Mouse (Mus musculus) left cerebral cortex, postnatal 25 days (tissue): ENCODE measurements around the gene Gm826. TPM values are rescaled to one million over a fixed set of nuclear protein-coding genes. Genes with fewer than 3 reads are reported as not detected.
A peak's percentile ranks its signal among the peaks of the same experiment; 100 is the strongest.

ENCODE experiments used
- DNase-seq, 2 experiments: peaks; one replicate each; pipeline ENCODE4 v3.0.0; 2022; ENCODE audit warnings: low spot score in 2 of 2, mixed read lengths in 1 of 2
- intact Hi-C: fragments of 180-260 bp; cut with DNase I; formaldehyde crosslinking; loops from one replicate; pipeline ENCODE4 v1.15.1; 2025
- total RNA-seq, 2 experiments: library from RNA; stranded (reverse); gene quantifications; 2 replicates each; pipeline ENCODE4 v1.2.3; 2021

Gene Gm826
- total RNA-seq, 2 experiments from 2014 or later = not detected

GRCm38 (mm10) chr2:160305070-160305469, 28.9 kb downstream of the Gm826 start:
- intact Hi-C loops = no loop called here

GRCm38 (mm10) chr2:160303992-160304391, 30.0 kb downstream of the Gm826 start:
- intact Hi-C loops = no loop called here
- no peak for DNase-seq

More at GRCm38 (mm10) chr2:160305070-160305469, 28.9 kb downstream of the Gm826 start:
- DNase-seq = no peak

- intact Hi-C loops = no loop called here
- DNase-seq = no peak
Observed at GRCm38 (mm10) chr2:160302013-160302412, 31.9 kb downstream of the Gm826 start.

- intact Hi-C loops = no loop called here
- DNase-seq = no peak
Observed at GRCm38 (mm10) chr2:160298586-160298985, 35.4 kb downstream of the Gm826 start.

- intact Hi-C loops = no loop called here
- no peak for DNase-seq
Observed at GRCm38 (mm10) chr2:160288538-160289151, 45.3 kb downstream of the Gm826 start.

- peak in 1 of 2 experiments; percentile 19 for DNase-seq
- intact Hi-C loops = no loop called here
Observed at GRCm38 (mm10) chr2:160275959-160276657, 57.9 kb downstream of the Gm826 start.

- intact Hi-C loops = no loop called here
- DNase-seq = no peak
Observed at GRCm38 (mm10) chr2:160267828-160268453, 66.0 kb downstream of the Gm826 start.

- intact Hi-C loops = no loop called here
- no peak for DNase-seq
Observed at GRCm38 (mm10) chr2:160263861-160264260, 70.1 kb downstream of the Gm826 start.

GRCm38 (mm10) chr2:160261538-160261937, 72.4 kb downstream of the Gm826 start:
- intact Hi-C loops = no loop called here

More at GRCm38 (mm10) chr2:160261538-160261937, 72.4 kb downstream of the Gm826 start:
- DNase-seq = peak; percentile 36 to 68

Other genes with a start within 250 kb of the Gm826 start
- 10 to 100 TPM; 19.1 to 19.4 TPM for gene Mafb, start 32.9 kb upstream of the Gm826 start, total RNA-seq